Mouse (Mus musculus) effector memory CD4-positive, alpha-beta T cell, adult 7 months (primary cell): Measurements from ENCODE around the gene Trpd52l3. TPM values are rescaled to one million over a fixed set of nuclear protein-coding genes. Genes with fewer than 3 reads are reported as not detected.

Experiments
- polyA plus RNA-seq: library from polyadenylated mRNA; unstranded; fragments of 100-300 nt; shearing (Covaris generic); gene quantifications from one replicate; pipeline ENCODE4 v1.2.1, GENCODE M21; 2017

Trpd52l3 gene
- not detected for polyA plus RNA-seq

GRCm38 (mm10) chr19:30003621-30004020, at the start of gene Trpd52l3:
Trpd52l3 (plus strand) TSS chr19:30003790.

GRCm38 (mm10) chr19:30029894-30030635, 26.5 kb downstream of the Trpd52l3 start, which contains the start of gene Uhrf2:
Uhrf2 (plus strand) TSS chr19:30030513.

Other genes starting within 250 kb of the Trpd52l3 start
- gene 9930021J03Rik, start 197.8 kb upstream of the Trpd52l3 start, polyA plus RNA-seq = 17.4 TPM
- gene Ranbp6, start 190.8 kb upstream of the Trpd52l3 start, polyA plus RNA-seq = 18.8 TPM
- gene Il33, start 78.7 kb upstream of the Trpd52l3 start, polyA plus RNA-seq = 0.76 TPM
- 385 TPM for gene Uhrf2, start 26.7 kb downstream of the Trpd52l3 start, polyA plus RNA-seq
- 13.4 TPM for gene Gldc, start 171.6 kb downstream of the Trpd52l3 start, polyA plus RNA-seq
- gene Mbl2, start 229.2 kb downstream of the Trpd52l3 start, polyA plus RNA-seq = not detected